Mouse (Mus musculus) adrenal gland, adult 18-20 months (tissue): Measurements from ENCODE around the gene Ric8a. TPM values are rescaled to one million over a fixed set of nuclear protein-coding genes. Genes with fewer than 3 reads are reported as not detected.
"Not testable (repeated sequence)": the region's sequence is repeated elsewhere in the genome, so short reads cannot be mapped to it uniquely, and the experiment has no call there.

Source experiments
- DNase-seq, 2 experiments: peaks; one replicate each; pipeline ENCODE4 v3.0.0; 2021 to 2022; ENCODE audit warnings: low spot score in 2 of 2
- total RNA-seq, 2 experiments: library from RNA; stranded (reverse); gene quantifications; 1 replicate in 1 of 2; 2 replicates in 1 of 2; pipeline ENCODE4 v1.2.3; 2021

Ric8a gene
- total RNA-seq, 2 experiments from 2014 or later, result 49.5 to 65.5 TPM

DNA sequence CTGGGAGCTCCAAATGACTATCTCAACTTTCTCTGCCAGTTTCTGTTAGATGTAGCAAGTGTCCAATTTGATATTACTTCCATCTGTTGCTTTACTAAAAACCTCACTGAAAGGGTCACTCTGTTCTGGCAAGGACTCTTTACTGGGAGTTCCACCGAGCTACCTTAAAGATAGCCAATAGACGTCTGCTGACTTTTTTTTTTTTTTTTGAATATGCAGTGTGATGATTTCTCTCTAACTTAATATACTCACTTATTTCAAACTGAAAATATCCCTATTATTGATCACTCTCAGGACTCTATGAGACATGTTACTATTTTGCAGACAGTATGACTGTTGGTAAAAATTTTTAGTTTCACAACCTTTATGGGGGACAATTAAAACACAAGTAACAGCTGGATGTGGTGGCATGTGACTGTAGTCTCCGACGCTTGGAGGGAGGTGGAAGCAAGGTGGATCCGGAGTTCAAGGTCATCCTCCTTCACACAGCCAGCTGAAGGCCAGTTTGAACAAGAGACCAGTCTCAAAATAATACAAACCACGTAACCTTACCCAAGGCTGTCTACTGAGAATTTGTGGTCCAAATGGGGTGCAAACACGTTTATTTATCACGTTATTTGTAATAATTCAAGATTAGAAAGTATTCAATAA, 24.2 kb downstream of the Ric8a start:
- no peak for DNase-seq

DNA sequence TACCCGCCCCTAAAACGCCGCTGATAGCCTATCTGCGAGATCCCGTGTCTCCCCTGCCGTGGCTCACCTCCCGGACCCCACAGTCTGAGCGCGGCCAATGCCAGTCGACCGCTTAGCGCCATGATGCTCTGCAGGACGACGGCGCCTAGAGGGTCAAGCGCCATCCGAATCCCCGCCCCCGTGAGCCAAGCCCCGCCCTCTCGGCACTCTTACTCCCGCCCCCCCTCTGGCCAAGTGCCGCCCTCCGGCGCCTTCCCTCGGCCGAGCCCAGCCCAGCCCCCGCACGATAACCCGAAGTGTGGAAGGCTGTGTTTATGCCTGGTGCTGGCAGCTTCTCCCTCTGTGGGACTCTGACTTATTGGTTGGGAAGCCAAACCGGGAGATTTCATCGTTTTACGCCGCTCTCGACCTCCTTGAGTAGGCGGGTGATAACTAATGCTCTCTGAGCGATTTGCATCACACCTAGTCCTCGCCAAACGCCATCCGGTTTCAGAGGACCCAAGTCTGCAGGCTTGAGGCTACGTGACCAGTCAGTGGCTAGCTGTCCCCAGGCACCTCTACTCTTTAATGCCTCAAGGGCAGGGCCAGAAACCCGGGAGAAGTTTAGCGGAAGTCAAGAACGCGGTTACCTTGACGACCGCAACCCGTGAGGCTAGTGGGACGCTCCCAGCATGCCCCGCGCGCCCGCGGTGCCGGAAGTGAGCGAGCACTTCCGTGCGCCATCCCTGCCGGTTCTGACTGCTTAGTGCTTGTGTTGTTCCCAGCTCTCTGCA, 25.1 kb downstream of the Ric8a start, which contains the start of the genes Psmd13 and Sirt3:
TSS of gene Psmd13 (plus strand) at position 273 of the 773 bp plus-strand sequence.
TSS of gene Sirt3 (minus strand) at position 614 of the 773 bp plus-strand sequence.
- peak; percentile 91 to 93 for DNase-seq

- no peak for DNase-seq
Measured at GRCm38 (mm10) chr7:140882469-140882803, 25.7 kb downstream of the Ric8a start.

DNA sequence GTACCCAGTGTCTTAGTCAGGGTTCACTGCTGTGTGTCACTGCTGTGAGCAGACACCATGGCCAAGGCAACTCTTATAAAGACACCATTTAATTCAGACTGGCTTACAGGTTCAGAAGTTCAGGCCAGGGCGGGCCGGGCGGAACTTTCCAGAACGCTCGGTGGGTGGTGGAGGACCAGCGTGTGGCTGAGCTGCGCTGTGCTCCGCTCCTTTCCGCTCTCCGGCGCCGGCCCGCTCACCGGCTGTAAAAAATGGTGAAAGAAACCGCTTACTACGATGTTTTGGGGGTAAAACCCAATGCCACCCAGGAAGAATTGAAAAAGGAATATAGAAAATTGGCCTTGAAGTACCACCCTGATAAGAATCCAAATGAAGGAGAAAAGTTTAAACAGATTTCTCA, 33.9 kb downstream of the Ric8a start:
- not testable (repeated sequence) for DNase-seq

DNA sequence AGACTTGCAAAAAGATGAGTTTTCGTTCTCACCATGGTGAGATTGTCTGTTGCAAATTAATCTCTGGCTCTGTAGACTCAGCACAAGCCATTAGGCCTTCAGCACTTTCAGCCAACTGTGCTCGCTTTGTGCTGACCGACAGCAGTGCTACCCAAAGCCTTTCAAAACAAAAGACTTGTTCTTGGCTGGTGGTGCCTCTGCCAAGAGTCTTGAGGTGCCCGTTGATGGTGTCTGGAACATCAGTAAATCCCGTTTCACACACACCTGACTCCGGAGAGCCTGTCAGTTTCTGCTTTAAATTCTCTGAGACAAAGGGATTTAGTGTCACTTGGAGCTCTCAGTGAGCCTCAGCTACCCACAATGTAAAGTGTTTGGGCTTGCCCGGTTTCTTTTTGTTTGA, 37.3 kb downstream of the Ric8a start:
- DNase-seq, result no peak

- no peak for DNase-seq
Measured at GRCm38 (mm10) chr7:140894611-140895010, 37.9 kb downstream of the Ric8a start.

DNA sequence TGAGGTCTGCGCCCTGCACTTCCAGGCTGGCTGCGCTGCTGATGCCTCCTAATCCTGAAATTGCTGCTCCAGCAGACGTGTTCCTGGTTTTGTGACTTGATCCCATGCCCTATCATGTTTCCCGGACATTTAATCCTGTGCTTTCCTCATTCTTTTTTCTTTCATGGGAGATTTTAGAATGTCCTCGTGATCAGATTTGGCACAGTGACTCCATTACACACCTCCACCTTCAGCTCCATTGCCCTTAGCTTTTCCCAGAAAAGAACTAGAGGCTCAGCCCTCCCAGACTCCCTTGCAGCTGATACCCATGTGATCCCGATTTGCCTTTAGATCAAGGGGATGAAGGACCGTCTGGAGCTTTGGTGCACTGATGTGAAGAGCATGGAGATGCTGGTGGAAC, 41.1 kb downstream of the Ric8a start:
- DNase-seq, result no peak

DNA sequence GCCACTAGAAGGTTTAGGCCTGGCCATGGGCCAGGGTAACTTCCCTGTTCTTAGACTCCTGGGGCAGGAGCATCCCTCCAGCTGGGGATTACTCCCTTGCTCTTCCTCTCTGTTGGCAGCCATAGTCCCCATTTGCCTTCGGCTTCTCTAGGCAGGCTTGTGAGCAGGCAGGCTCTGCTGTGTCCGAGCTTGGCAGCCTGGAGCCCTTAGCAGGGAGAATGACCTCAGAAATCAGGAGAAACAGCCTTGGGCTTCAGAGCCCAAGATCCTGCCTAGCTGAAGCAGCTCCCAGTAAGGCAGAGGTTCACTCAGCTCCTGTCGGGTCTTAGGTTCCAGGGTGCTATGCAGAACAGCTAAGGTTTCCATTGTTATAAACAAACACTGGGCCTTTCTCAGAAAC, 42.4 kb downstream of the Ric8a start:
- no peak for DNase-seq

- no peak for DNase-seq
Measured at GRCm38 (mm10) chr7:140900220-140900619, 43.5 kb downstream of the Ric8a start, which contains the start of gene Cox8b. TSS of gene Cox8b (minus strand) at chr7:140900446.

DNA sequence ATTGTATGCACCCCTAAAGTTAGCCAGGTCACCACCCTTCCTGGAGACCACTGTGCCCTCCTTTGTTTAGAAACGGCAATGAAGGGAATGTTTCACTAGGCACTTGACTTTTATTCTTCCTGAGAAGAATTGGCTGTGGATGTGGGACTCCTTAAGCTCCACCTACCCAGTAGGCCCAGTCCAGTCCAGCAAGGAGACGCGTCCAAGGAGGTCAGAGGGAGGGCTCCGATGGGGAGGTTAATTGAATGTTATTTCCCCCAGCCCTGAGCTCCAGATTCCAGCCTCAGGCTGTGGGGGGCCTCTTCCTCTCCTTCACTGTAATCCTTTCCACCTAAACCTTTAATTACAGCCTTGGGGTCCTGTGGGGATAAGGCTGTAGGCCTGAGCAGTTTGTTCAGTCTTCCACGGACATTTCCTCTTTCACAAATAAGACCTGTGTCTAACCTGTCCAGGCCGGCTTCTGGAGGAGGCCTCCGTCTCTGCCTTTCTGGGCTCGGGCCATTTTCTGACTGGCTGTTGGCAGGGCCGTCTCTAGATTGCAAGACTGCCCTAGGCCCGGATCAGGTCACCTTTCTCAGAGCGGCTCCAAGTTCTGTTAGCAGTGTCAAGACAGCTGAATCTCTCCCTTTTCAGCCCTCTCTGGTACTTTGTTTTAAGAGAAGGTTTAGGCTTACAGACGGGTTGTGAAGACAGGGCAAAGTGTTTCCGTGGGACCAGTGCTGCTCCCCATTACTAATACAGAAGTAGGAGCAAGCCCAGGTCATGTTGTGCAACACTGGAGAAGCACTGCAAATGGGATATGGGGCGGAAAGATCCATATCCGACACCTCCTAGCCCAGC, 45.5 kb downstream of the Ric8a start:
- no peak for DNase-seq

DNA sequence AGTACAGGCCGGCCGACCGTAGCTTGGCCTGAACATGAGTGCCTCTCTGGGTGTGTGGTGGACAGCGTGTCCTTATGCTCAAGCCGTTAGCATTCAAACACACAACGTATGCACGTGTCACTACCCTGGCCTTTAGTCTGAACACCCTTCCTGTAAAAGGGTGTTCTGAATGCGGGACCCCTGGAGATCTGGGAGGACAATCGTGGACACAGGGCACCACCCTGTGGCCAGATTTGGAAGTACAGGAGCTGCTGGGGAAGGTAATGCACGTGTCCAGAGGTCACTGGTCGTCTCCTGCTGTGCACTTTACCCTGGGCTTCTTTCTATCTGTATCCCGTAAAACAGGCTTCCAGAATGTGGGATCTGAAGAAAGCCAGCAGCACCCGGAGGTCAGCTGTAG, 46.5 kb downstream of the Ric8a start:
- peak; percentile 82 to 90 for DNase-seq

DNA sequence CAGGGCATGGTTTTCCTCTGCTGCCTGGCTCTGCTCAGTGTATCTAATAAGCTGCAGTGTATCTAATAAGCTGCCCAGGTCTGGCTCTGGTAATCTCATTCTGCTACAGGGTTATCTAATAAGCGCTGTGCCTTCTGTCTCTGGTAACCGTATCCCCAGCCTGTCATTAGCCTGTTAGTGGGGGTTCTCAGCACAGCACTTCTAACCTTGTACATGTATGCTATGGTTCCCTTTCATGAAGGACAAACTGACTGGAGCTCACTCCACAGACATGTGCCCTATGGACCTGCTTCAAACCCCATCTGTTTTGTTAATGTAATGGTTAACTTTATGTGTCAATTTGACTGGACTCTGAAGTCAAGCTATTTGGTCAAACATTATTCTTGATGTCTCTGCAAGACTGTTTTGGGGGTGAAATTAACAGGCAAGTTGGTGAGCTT, 48.9 kb downstream of the Ric8a start:
- no peak for DNase-seq

GRCm38 (mm10) chr7:140907131-140907530, 50.4 kb downstream of the Ric8a start:
- peak; percentile 33 to 34 for DNase-seq

DNA sequence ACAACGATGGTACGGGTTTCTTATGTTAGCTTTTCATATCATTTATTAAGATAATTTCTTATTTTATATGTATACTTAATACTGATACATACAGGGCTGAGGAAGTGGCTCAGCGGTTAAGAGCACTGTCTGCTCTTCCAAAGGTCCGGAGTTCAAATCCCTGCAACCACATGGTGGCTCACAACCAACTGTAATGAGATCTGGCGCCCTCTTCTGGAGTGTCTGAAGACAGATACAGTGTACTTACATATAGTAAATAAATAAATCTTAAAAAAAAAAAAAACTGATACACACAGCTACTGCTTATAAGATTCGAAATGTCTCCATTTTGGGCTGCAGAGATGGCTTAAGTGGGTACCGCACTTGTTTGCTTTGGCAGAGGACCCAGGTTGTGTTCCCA, 50.9 kb downstream of the Ric8a start:
- DNase-seq, result no peak

DNA sequence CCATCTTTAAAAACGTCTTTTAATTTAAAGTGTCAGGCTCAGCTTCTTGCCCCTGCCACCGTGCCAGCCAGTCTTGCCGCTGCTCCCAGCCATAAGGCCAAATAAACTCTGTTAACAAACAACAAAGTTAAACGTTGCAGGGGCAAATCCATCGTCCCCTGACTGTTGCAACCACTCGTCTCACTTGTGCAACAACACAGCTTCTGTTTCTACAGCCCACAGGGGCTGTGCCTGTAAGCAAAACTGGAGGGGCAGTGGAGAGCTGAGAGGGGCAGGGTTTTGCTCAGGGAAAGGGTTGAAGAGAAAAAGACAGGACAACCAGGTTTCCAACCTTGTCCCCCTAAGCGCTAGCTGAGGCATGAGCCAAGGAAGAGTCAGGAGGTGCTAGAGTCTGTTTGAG, 51.4 kb downstream of the Ric8a start:
- no peak for DNase-seq

DNA sequence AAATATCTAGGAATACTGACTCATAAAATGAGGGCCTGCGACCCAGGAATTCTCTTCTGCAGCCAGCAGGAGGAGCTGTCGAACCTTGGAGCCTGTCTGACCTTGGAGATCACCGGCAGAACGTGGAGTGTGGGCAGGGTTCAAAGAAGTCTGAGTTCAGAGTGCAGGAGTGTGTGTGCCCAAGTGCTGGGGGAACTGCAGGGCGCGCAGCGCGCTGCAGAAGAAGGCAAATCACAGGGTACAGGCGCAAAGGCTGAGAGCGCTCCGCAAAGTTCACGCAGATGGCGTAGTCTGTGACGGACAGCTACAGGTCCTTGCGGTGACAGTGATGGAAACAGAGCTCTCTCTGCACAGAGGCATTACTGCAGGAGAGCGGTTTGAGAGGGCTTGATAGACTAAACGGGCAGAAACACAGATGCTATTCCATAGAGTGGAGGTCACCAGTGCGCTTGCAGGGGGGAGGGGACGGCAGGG, 51.9 kb downstream of the Ric8a start:
- peak; percentile 82 to 83 for DNase-seq

DNA sequence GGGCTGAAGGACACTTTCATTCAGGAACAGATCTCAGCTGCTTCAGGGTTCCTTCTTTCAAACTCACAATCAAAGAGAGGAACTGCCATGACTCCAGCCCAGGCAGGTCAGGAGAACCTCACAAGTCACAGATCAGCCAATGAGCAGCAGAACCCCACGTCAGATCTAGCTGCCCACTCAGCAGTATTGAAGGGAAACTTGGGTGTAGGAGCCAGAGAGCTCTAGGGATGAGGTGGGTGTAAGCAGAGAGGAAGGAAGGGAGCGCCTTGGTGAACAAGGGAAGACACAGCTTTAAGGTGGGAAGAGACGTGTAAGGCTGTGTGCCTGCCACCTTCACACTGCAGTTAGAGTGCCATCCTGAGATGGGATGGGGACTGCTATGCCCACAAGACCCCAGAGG, 55.5 kb downstream of the Ric8a start:
- no peak for DNase-seq

GRCm38 (mm10) chr7:140912846-140913482, 56.2 kb downstream of the Ric8a start:
- no peak for DNase-seq
